Mouse (Mus musculus) neural tube, embryonic 15.5 days (tissue): ENCODE data around the gene Ptprk. TPM values are rescaled to one million over a fixed set of nuclear protein-coding genes. Genes with fewer than 3 reads are reported as not detected.

Source experiments
- ATAC-seq: fragments of 200-750 bp; cut with Nextera tagmentation; 2 replicates; pipeline ENCODE4 v1.8.0; 2017; ENCODE audit warnings: mild to moderate bottlenecking, moderate TSS enrichment, moderate library complexity; ENCODE audit not compliant: low FRiP score
- H3K27ac ChIP-seq: fragments of 300-500 bp; sonication (generic); replicated peaks from 2 replicates; pipeline ENCODE4 v1.5.1; 2015; ENCODE audit warnings: mild to moderate bottlenecking, inconsistent platforms
- H3K27me3 ChIP-seq: fragments of 300-500 bp; sonication (generic); replicated peaks from 2 replicates; pipeline ENCODE4 v1.6.1; 2015; ENCODE audit warnings: inconsistent platforms
- H3K36me3 ChIP-seq: fragments of 300-500 bp; sonication (generic); 2 replicates; pipeline ENCODE4 v1.6.1; 2015; ENCODE audit warnings: inconsistent platforms
- H3K4me1 ChIP-seq: fragments of 300-500 bp; sonication (generic); 2 replicates; pipeline ENCODE4 v1.6.1; 2015; ENCODE audit warnings: inconsistent platforms
- H3K4me2 ChIP-seq: fragments of 300-500 bp; sonication (generic); 2 replicates; pipeline ENCODE4 v1.6.1; 2015; ENCODE audit warnings: inconsistent platforms, mild to moderate bottlenecking, moderate library complexity
- H3K4me3 ChIP-seq: fragments of 300-500 bp; sonication (generic); replicated peaks from 2 replicates; pipeline ENCODE4 v1.5.1; 2015; ENCODE audit warnings: mild to moderate bottlenecking, inconsistent platforms
- H3K9ac ChIP-seq: fragments of 300-500 bp; sonication (generic); replicated peaks from 2 replicates; pipeline ENCODE4 v1.6.1; 2015; ENCODE audit warnings: mild to moderate bottlenecking, inconsistent platforms
- H3K9me3 ChIP-seq: fragments of 300-500 bp; sonication (generic); replicated peaks from 2 replicates; pipeline ENCODE4 v1.6.1; 2016; ENCODE audit warnings: inconsistent platforms
- WGBS: fragments of 180-500 bp; shearing (Covaris S2); methylation state at CpG from one replicate; pipeline ENCODE4 v1.1.7; 2015; ENCODE audit warnings: mixed read lengths; 5-methylcytosine and 5-hydroxymethylcytosine counted together
- polyA plus RNA-seq: library from polyadenylated mRNA; unstranded; fragments of >200 nt; fragmentation: Nextera tagmentation; extraction: Ambion mirVana; gene quantifications from 2 replicates; pipeline ENCODE4 v1.2.1, GENCODE M21; 2015

Gene Ptprk
- 31.0 and 32.7 TPM in 2 replicates for polyA plus RNA-seq

DNA sequence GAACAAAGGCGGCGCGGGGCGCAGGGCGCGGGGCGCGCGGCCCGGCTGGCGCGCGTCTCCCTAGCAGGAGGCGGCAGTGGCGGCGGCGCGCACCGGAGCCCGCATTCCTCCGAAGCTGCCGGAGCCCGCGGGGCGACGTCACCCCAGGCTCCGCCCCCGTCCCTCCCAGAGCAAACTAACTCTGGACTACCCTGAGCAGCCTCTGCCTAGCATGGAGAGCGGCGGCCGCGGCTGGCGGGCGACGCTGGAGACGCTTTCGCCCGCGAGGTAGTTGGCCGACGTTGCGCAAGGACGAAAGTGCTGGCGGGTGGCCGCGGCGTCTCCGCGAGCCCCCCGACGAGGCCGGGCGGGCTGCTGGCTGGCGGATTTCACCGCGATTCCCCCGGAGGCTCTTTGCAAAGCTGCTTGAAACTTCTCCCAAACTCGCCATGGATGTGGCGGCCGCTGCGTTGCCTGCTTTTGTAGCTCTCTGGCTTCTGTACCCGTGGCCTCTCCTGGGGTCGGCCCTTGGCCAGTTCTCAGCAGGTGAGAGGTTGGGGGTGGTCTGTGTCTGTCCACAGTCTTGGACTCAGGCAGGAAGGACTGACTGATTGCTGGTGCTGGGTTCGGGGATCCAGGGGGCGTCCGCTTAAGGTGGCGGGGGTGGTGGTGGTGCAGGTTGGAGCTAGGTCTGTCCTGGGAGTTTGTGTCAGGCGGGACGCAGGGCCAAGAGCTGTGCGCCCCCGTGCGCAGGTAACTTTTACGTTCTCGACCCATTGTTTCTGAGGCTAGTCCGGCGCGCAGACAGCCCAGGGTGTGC, at the start of gene Ptprk:
Gene Ptprk, plus strand, starts transcription at position 168 of the 799 bp plus-strand sequence.
- no peaks in the 10 kb centered on the region for H3K27me3 ChIP-seq
- under 1% methylated on average over 67 of the region's 77 CpGs for WGBS
- H3K4me2 ChIP-seq = peak within 1 kb of the TSS; percentile 88
- peaks cover 28% of the 10 kb centered on the region; the same call in 1 of the 2 replicates for H3K4me1 ChIP-seq
- H3K36me3 ChIP-seq = no peaks in the 10 kb centered on the region
- H3K9me3 ChIP-seq = no peaks in the 10 kb centered on the region
- H3K27ac ChIP-seq = peak within 1 kb of the TSS; percentile 87
- H3K4me3 ChIP-seq = peak within 1 kb of the TSS; percentile 70
- H3K9ac ChIP-seq = peak within 1 kb of the TSS; percentile 83
- ATAC-seq = peak; percentile 97

DNA sequence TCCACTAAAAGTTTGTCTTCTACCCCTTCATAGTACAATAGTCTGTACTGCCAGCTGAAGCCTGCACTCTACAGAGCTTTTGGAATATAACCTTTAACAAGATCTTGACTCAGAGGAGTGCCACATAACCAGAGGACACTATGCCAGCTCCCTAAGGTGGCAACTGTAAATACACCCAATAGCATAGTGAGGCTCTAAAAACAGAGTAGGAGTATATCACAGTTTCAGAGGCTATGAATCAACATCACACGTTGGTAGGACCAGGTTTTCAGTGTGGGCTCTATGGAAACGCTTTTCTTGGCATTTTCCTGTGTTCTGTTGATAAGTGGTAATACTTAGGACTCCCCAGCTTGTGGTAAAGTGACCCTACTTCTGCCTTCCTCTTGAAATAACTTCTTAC, 46.8 kb upstream of the Ptprk start:
- Histone ChIP-seq H3K4me3 (no peak overlapping the region), H3K36me3 (no peaks in the 10 kb centered on the region)

DNA sequence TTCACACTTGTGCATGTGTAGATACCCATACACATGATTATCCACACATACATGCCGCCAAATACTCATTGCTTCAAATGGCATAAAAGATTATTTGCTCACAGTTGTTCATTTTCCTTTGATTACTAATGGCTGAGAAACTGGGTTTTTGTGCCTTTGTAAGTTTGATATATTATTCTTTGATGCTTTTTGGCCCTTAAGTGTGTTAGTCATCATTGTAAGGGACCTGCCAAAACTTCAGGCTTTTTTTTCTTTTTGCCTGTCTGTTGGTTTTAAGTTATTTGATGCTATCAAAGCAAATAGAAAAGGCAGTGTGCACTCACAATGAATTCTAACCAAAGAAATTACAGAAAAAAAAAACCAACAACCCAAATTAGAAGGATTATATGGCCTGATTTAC, 38.2 kb upstream of the Ptprk start:
- H3K4me2 ChIP-seq = no peak overlapping the region
- no peaks in the 10 kb centered on the region for H3K9me3 ChIP-seq
- H3K27me3 ChIP-seq = no peaks in the 10 kb centered on the region
- no peaks in the 10 kb centered on the region for H3K4me1 ChIP-seq
- no peak overlapping the region for H3K9ac ChIP-seq
- H3K4me3 ChIP-seq = no peak overlapping the region
- ATAC-seq = no peak
- no peaks in the 10 kb centered on the region for H3K36me3 ChIP-seq
- WGBS = 100% methylated on average over 1 of the region's 1 CpGs
- H3K27ac ChIP-seq = no peak overlapping the region

More for the DNA sequence above, 46.8 kb upstream of the Ptprk start:
- no peak overlapping the region for H3K4me2 ChIP-seq
- no peak overlapping the region for H3K9ac ChIP-seq
- no peak overlapping the region for H3K27ac ChIP-seq
- no peaks in the 10 kb centered on the region for H3K4me1 ChIP-seq
- whole genome bisulfite sequencing = 84% methylated on average over 2 of the region's 2 CpGs
- no peak for ATAC-seq
- no peaks in the 10 kb centered on the region for H3K27me3 ChIP-seq
- no peaks in the 10 kb centered on the region for H3K9me3 ChIP-seq

DNA sequence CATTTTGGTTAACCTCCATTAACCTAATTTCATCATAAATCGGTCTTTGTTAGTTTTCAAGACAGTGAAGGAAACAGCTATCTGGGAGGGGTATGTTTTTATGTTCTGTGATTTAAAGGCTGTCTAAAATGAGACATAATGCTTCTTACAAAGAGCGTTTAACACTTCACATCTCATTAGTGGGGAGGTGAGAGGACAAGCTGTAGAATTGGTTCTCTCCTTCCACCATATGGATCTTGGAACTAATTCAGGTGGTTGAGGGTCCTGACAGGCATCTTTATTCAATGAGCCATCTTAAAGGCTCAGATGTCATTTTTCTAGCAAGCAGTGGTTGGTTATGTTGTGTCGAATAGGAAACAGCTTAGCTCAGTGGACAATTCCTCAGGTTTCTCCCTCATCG, 19.9 kb upstream of the Ptprk start:
- 69% methylated on average over 4 of the region's 4 CpGs for WGBS
- Histone ChIP-seq H3K36me3 (no peaks in the 10 kb centered on the region), H3K9me3 (no peaks in the 10 kb centered on the region), H3K27me3 (no peaks in the 10 kb centered on the region), H3K4me1 (no peaks in the 10 kb centered on the region), H3K4me2 (no peak overlapping the region), H3K27ac (no peak overlapping the region), H3K4me3 (no peak overlapping the region), H3K9ac (no peak overlapping the region)
- ATAC-seq = no peak

DNA sequence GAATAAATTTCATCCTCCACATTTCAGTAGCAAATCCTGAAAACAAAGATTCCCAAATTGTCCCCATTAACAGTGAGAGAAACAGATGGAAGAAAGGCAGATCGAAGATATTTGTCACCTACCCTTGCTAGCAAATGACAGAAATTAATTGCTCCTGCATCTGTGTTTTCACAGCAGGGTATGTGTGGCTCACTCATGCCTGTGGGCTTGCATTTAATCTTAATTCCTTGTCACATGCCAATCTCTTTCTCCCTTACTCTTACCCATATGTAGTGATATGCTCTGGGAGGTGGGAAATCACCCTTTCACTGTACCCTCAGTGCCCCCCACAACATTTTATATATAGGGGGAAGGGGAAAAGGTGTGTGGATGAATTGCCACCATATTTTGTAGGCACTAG, 15.4 kb upstream of the Ptprk start:
- no peak for ATAC-seq
- WGBS = 63% methylated on average over 1 of the region's 1 CpGs
- Histone ChIP-seq H3K4me1 (no peaks in the 10 kb centered on the region), H3K27me3 (no peaks in the 10 kb centered on the region), H3K4me3 (no peak overlapping the region), H3K9me3 (no peaks in the 10 kb centered on the region), H3K36me3 (no peaks in the 10 kb centered on the region), H3K27ac (no peak overlapping the region), H3K4me2 (no peak overlapping the region), H3K9ac (no peak overlapping the region)

DNA sequence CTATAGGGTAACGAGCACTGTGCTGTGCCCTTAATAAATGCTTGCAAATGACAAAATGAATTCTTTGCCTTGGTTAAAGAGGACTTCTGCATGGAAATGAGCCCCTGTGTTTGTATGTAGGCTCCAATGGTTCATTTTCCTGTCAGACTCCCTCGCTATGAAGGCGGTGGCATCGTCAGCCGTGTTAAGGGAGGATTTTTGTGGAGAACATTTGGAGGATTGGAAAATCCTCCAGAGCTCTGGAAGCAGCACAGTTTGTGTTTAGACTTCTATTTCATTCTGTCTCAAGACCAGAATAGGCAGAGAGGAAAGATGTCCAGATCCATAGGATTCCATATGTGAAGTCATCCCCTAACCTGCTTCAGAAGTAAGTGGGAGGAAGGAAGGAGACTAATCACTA, 6.6 kb upstream of the Ptprk start:
- WGBS = 88% methylated on average over 5 of the region's 5 CpGs

DNA sequence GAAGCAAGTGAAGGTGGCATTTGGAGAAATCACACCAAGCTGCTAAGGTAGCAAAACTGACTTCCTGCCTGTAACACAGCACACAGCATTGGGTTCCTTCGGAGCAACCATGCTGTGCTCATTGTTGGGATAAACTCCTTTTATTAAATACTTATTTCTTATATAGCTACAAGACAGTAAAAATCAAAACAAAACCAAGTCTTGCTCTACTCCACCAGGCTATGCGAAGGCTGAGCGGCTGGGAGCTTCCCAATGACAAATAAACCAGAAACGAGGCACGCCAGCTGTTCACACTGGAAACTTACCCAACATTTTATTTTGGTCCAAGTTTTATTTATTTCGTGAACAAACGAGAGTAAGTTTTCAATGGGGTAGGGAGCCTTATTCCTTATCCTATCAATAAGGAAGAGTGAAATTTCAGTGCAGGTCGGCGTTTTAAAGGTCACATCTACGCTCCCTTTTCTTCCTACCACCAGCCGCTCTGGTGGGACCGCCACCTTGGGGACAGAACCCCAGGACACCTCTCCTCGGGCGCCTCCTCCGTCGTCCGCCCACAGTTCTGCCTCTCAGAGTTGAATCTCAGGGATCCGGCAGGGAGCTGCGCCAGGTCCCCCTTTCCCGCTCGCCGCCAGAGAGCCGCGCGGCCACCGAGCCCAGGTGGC, 498 bp upstream of the Ptprk start:
- peaks cover 26% of the 10 kb centered on the region; the same call in 1 of the 2 replicates for H3K4me1 ChIP-seq
- no peaks in the 10 kb centered on the region for H3K27me3 ChIP-seq
- peak; percentile 51 for ATAC-seq
- under 1% methylated on average over 26 of the region's 26 CpGs for WGBS
- H3K4me3 ChIP-seq = peak overlapping the region; percentile 70
- H3K9ac ChIP-seq = peak overlapping the region; percentile 83
- no peaks in the 10 kb centered on the region for H3K9me3 ChIP-seq
- H3K36me3 ChIP-seq = no peaks in the 10 kb centered on the region
- H3K27ac ChIP-seq = peak overlapping the region; percentile 87
- peak overlapping the region; percentile 88 for H3K4me2 ChIP-seq

More for the DNA sequence above, 6.6 kb upstream of the Ptprk start:
- Histone ChIP-seq H3K4me3 (no peak overlapping the region), H3K4me1 (no peaks in the 10 kb centered on the region), H3K9ac (no peak overlapping the region), H3K27ac (no peak overlapping the region), H3K4me2 (no peak overlapping the region), H3K27me3 (no peaks in the 10 kb centered on the region), H3K36me3 (no peaks in the 10 kb centered on the region), H3K9me3 (no peaks in the 10 kb centered on the region)
- ATAC-seq = no peak

DNA sequence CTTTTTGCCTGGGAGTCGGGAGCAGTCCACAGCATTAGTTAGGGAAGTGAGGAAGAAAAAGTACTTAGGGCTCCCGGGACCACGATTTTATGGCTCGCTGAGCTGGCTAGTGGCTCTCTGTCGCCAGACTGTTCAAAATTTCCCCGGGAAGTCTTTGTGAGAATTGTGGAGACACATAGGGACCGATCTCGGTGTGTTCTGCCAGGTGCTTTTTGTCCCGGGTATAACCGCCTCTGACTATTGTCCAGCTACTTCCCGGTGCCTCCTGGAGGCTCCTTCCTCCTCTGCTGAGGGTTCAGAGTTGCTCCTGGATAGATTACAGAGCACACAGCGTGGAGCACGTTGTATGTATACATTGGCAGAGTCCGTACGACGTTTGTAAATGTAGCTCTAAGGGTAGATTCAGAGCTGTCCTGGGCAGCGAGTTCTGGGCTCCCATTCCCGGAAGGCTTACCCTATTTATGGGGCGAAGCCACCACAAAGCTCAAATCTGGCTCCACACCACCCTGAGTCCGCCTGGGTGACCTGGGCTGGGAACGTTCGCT, 943 bp downstream of the Ptprk start:
- H3K9ac ChIP-seq = peak overlapping the region; percentile 83
- peaks cover 28% of the 10 kb centered on the region; the same call in 1 of the 2 replicates for H3K4me1 ChIP-seq
- H3K27me3 ChIP-seq = no peaks in the 10 kb centered on the region
- no peaks in the 10 kb centered on the region for H3K36me3 ChIP-seq
- H3K27ac ChIP-seq = peak overlapping the region; percentile 87
- 0% methylated on average over 22 of the region's 22 CpGs for WGBS
- peak overlapping the region; percentile 88 for H3K4me2 ChIP-seq
- H3K9me3 ChIP-seq = no peaks in the 10 kb centered on the region
- no peak for ATAC-seq
- H3K4me3 ChIP-seq = peak overlapping the region; percentile 70

DNA sequence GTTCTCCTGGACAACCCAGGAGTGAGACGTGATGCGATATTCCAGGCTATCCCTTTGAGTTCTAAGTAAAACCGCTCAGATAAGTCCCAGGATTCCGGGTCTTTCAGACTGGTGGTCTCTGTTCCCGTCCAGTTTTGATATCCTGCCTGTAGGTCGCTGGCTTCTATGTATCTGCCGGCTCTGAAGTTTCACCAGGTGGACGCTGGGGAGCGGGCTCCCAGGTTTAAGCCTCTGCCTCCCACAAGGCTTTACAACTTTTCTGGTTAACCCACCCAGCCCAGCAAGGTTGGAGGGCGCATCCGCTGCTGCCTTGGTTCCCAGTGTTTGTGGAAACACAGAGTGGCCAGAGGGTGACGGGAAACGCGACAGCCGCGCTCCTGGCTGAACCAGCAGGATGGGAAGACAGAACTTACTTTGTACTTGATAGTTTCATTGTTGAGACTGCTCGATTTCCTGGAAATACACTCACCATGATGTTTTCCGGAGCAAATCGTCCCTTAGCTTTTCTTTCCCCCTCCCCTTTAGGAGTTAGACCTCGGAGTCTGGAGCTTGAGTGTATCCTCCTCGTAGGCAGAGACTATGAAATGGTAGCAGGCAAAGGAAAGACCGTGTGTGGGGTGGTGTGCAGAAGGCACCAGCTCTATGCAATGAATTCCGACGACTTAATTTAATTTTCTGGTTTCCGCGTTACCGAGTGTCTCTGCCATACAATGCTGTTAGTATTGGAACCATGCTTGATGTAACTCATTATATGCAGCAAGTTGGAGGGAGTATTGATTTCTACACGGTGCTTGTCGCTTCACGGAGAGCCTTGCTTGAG, 1.6 kb downstream of the Ptprk start:
- H3K9me3 ChIP-seq = no peaks in the 10 kb centered on the region
- H3K27ac ChIP-seq = peak overlapping the region; percentile 87
- H3K27me3 ChIP-seq = no peaks in the 10 kb centered on the region
- 0 out of 2 replicates have a peak, but pooled peaks have one; percentile 2 for ATAC-seq
- 1% methylated on average over 30 of the region's 30 CpGs for WGBS
- peak overlapping the region; percentile 88 for H3K4me2 ChIP-seq
- H3K4me1 ChIP-seq = peaks cover 28% of the 10 kb centered on the region; the same call in 1 of the 2 replicates
- H3K9ac ChIP-seq = peak overlapping the region; percentile 83
- peak overlapping the region; percentile 70 for H3K4me3 ChIP-seq
- no peaks in the 10 kb centered on the region for H3K36me3 ChIP-seq

DNA sequence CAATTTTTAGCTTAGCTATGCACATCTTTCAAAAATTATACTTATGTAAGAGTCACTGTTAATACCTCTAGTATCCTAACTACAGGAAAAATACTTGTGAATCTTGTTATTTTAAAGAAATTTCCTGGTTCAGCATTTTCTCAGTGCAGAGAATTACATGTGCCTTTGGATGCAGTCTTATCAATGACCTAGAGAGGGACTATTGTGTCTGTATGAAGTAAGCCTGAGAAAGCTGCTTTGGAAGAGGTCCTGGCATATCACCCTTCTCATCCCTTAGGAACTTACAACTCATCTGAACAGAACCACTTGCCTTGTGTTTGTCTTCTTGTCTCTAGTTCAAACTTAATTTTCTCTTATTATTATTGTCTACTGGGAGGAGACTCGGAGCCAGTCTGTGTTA, 3.6 kb downstream of the Ptprk start:
- Histone ChIP-seq H3K36me3 (no peaks in the 10 kb centered on the region), H3K9me3 (no peaks in the 10 kb centered on the region), H3K4me1 (peaks cover 28% of the 10 kb centered on the region; the same call in 1 of the 2 replicates), H3K4me2 (peak overlapping the region; percentile 88), H3K27me3 (no peaks in the 10 kb centered on the region), H3K9ac (no peak overlapping the region), H3K27ac (no peak overlapping the region), H3K4me3 (no peak overlapping the region)
- no peak for ATAC-seq
- WGBS = 94% methylated on average over 1 of the region's 1 CpGs

DNA sequence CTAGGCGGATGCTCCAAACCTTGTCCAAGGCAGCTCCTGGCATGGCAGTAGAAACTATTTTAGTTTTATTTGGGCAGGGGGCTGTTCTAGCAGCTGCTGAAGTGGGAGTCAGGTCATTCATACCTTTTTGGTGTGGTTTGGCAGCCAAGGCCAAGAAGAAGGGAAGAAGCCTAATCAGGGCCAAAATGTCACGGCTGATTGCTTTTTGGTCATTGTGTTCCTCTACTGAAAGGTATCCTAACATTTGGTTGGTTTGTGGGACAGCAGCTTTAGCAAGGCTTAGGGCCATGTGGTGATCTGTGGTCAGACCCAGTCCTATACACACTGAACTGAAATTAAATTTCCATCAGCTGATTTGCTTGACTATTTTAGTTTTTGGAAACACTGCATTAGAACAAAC, 6.6 kb downstream of the Ptprk start:
- WGBS = 90% methylated on average over 2 of the region's 2 CpGs
- no peak for ATAC-seq
- H3K27me3 ChIP-seq = no peaks in the 10 kb centered on the region
- peaks cover 14% of the 10 kb centered on the region; the same call in 1 of the 2 replicates for H3K4me1 ChIP-seq
- no peak overlapping the region for H3K4me2 ChIP-seq
- H3K9me3 ChIP-seq = no peaks in the 10 kb centered on the region
- H3K27ac ChIP-seq = no peak overlapping the region
- H3K36me3 ChIP-seq = no peaks in the 10 kb centered on the region
- H3K4me3 ChIP-seq = no peak overlapping the region
- no peak overlapping the region for H3K9ac ChIP-seq
